Mouse (Mus musculus): ENCODE measurements around the gene Olfr1328. TPM values are rescaled to one million over a fixed set of nuclear protein-coding genes. Genes with fewer than 3 reads are reported as not detected.
"Not testable (repeated sequence)": the region's sequence is repeated elsewhere in the genome, so short reads cannot be mapped to it uniquely, and the experiment has no call there.

The Olfr1328 gene
- total RNA-seq, 1 experiment: not detected

GRCm38 (mm10) chr4:118958812-118959211, 20.4 kb upstream of the Olfr1328 start:
- Histone ChIP-seq H3K4me1 (ENCODE audit: control insufficient read depth in 2 of 2, insufficient read depth in 2 of 2, low read length in 2 of 2, poor library complexity in 1 of 2) (no peaks in the 10 kb centered on the region; a peak in 1 of 4 replicates), H3K4me3 (ENCODE audit: insufficient read depth in 1 of 2, low read depth in 1 of 2, low read length in 2 of 2, poor library complexity in 1 of 2, severe bottlenecking in 1 of 2) (no peak overlapping the region), H3K27ac (ENCODE audit: insufficient read depth, low read depth, low read length, poor library complexity, severe bottlenecking) (no peak overlapping the region), H3K36me3 (ENCODE audit: control insufficient read depth, insufficient read depth, low read length, poor library complexity, severe bottlenecking) (no peaks in the 10 kb centered on the region), H3K9me3 (ENCODE audit: control insufficient read depth, insufficient read depth, low read depth, low read length) (no peaks in the 10 kb centered on the region), H3K9ac (ENCODE audit: insufficient read depth, low read depth, low read length, poor library complexity, severe bottlenecking) (no peak overlapping the region)
- TF ChIP-seq ZNF384 (IDR thresholded peaks at IDR 0.05; ENCODE audit: low read depth, low read length): no peak
- no peak for TF ChIP-seq ZC3H11A (IDR thresholded peaks at IDR 0.05; ENCODE audit: borderline replicate concordance, low read depth, low read length)
- TF ChIP-seq HCFC1 (IDR thresholded peaks at IDR 0.05; ENCODE audit: borderline replicate concordance, insufficient read depth, low read length): no peak
- no peak for TF ChIP-seq MAFK (IDR thresholded peaks at IDR 0.05; ENCODE audit: insufficient read depth, low read depth, low read length)
- no peak for DNase-seq (ENCODE audit: low read depth, low spot score)
- in situ Hi-C loops (cut with MboI; ENCODE audit: low sequenced_read_pairs in 2 of 2, unreplicated experiment in 2 of 2): loop anchor here in 1 of 2 experiments (25.0 kb wide), 1 partner anchor 297 kb away; the partner anchor contains the start of gene Olfr62

GRCm38 (mm10) chr4:118931326-118931725, 7.1 kb downstream of the Olfr1328 start:
- peak; percentile 22 for DNase-seq (ENCODE audit: low read depth, low spot score)
- H3K4me1 ChIP-seq (ENCODE audit: control insufficient read depth in 2 of 2, insufficient read depth in 2 of 2, low read length in 2 of 2, poor library complexity in 1 of 2); H3K4me3 ChIP-seq (ENCODE audit: insufficient read depth in 1 of 2, low read depth in 1 of 2, low read length in 2 of 2, poor library complexity in 1 of 2, severe bottlenecking in 1 of 2); H3K36me3 ChIP-seq (ENCODE audit: control insufficient read depth, insufficient read depth, low read length, poor library complexity, severe bottlenecking); H3K9me3 ChIP-seq (ENCODE audit: control insufficient read depth, insufficient read depth, low read depth, low read length); H3K9ac ChIP-seq (ENCODE audit: insufficient read depth, low read depth, low read length, poor library complexity, severe bottlenecking); H3K27ac ChIP-seq (ENCODE audit: insufficient read depth, low read depth, low read length, poor library complexity, severe bottlenecking); in situ Hi-C loops (cut with MboI; ENCODE audit: low sequenced_read_pairs in 2 of 2, unreplicated experiment in 2 of 2): not testable (repeated sequence)

GRCm38 (mm10) chr4:118917365-118917764, 21.0 kb downstream of the Olfr1328 start, which contains the start of gene Olfr1329:
Gene Olfr1329 (minus strand): TSS chr4:118917465.
- H3K9me3 ChIP-seq (ENCODE audit: control insufficient read depth, insufficient read depth, low read depth, low read length); H3K27ac ChIP-seq (ENCODE audit: insufficient read depth, low read depth, low read length, poor library complexity, severe bottlenecking); H3K9ac ChIP-seq (ENCODE audit: insufficient read depth, low read depth, low read length, poor library complexity, severe bottlenecking); DNase-seq (ENCODE audit: low read depth, low spot score); H3K4me1 ChIP-seq (ENCODE audit: control insufficient read depth in 2 of 2, insufficient read depth in 2 of 2, low read length in 2 of 2, poor library complexity in 1 of 2); H3K4me3 ChIP-seq (ENCODE audit: insufficient read depth in 1 of 2, low read depth in 1 of 2, low read length in 2 of 2, poor library complexity in 1 of 2, severe bottlenecking in 1 of 2); in situ Hi-C loops (cut with MboI; ENCODE audit: low sequenced_read_pairs in 2 of 2, unreplicated experiment in 2 of 2); H3K36me3 ChIP-seq (ENCODE audit: control insufficient read depth, insufficient read depth, low read length, poor library complexity, severe bottlenecking): not testable (repeated sequence)

GRCm38 (mm10) chr4:118901981-118902380, 36.4 kb downstream of the Olfr1328 start:
- H3K9ac ChIP-seq (ENCODE audit: insufficient read depth, low read depth, low read length, poor library complexity, severe bottlenecking): no peak overlapping the region
- no peak overlapping the region for H3K27ac ChIP-seq (ENCODE audit: insufficient read depth, low read depth, low read length, poor library complexity, severe bottlenecking)
- no peak for TF ChIP-seq CHD2 (IDR thresholded peaks at IDR 0.05; ENCODE audit: low read depth, low read length)
- TF ChIP-seq ZC3H11A (IDR thresholded peaks at IDR 0.05; ENCODE audit: borderline replicate concordance, low read depth, low read length): no peak
- TF ChIP-seq ZNF384 (IDR thresholded peaks at IDR 0.05; ENCODE audit: low read depth, low read length): no peak
- no peak for TF ChIP-seq HCFC1 (IDR thresholded peaks at IDR 0.05; ENCODE audit: borderline replicate concordance, insufficient read depth, low read length)
- TF ChIP-seq MAFK (IDR thresholded peaks at IDR 0.05; ENCODE audit: insufficient read depth, low read depth, low read length): no peak
- in situ Hi-C loops (cut with MboI; ENCODE audit: low sequenced_read_pairs in 2 of 2, unreplicated experiment in 2 of 2): no loop called here
- no peaks in the 10 kb centered on the region for H3K36me3 ChIP-seq (ENCODE audit: control insufficient read depth, insufficient read depth, low read length, poor library complexity, severe bottlenecking)
- no peaks in the 10 kb centered on the region; a peak in 1 of 4 replicates for H3K4me1 ChIP-seq (ENCODE audit: control insufficient read depth in 2 of 2, insufficient read depth in 2 of 2, low read length in 2 of 2, poor library complexity in 1 of 2)
- H3K9me3 ChIP-seq (ENCODE audit: control insufficient read depth, insufficient read depth, low read depth, low read length): no peaks in the 10 kb centered on the region
- no peak overlapping the region for H3K4me3 ChIP-seq (ENCODE audit: insufficient read depth in 1 of 2, low read depth in 1 of 2, low read length in 2 of 2, poor library complexity in 1 of 2, severe bottlenecking in 1 of 2)
- DNase-seq (ENCODE audit: low read depth, low spot score): no peak

GRCm38 (mm10) chr4:118888297-118888696, 50.1 kb downstream of the Olfr1328 start, which contains the start of gene Olfr1330:
Gene Olfr1330 (plus strand): TSS chr4:118888597.
- no peak for TF ChIP-seq MAFK (IDR thresholded peaks at IDR 0.05; ENCODE audit: insufficient read depth, low read depth, low read length)
- no peak for TF ChIP-seq HCFC1 (IDR thresholded peaks at IDR 0.05; ENCODE audit: borderline replicate concordance, insufficient read depth, low read length)
- no peak for TF ChIP-seq ZC3H11A (IDR thresholded peaks at IDR 0.05; ENCODE audit: borderline replicate concordance, low read depth, low read length)
- no peak for TF ChIP-seq CHD2 (IDR thresholded peaks at IDR 0.05; ENCODE audit: low read depth, low read length)
- no peak for TF ChIP-seq ZNF384 (IDR thresholded peaks at IDR 0.05; ENCODE audit: low read depth, low read length)
- Histone ChIP-seq H3K27ac (ENCODE audit: insufficient read depth, low read depth, low read length, poor library complexity, severe bottlenecking) (no peak within 1 kb of the TSS), H3K9me3 (ENCODE audit: control insufficient read depth, insufficient read depth, low read depth, low read length) (no peaks in the 10 kb centered on the region), H3K4me3 (ENCODE audit: insufficient read depth in 1 of 2, low read depth in 1 of 2, low read length in 2 of 2, poor library complexity in 1 of 2, severe bottlenecking in 1 of 2) (no peak within 1 kb of the TSS), H3K9ac (ENCODE audit: insufficient read depth, low read depth, low read length, poor library complexity, severe bottlenecking) (no peak within 1 kb of the TSS), H3K4me1 (ENCODE audit: control insufficient read depth in 2 of 2, insufficient read depth in 2 of 2, low read length in 2 of 2, poor library complexity in 1 of 2) (no peaks in the 10 kb centered on the region), H3K36me3 (ENCODE audit: control insufficient read depth, insufficient read depth, low read length, poor library complexity, severe bottlenecking) (no peaks in the 10 kb centered on the region)
- no peak for DNase-seq (ENCODE audit: low read depth, low spot score)
- in situ Hi-C loops (cut with MboI; ENCODE audit: low sequenced_read_pairs in 2 of 2, unreplicated experiment in 2 of 2): no loop called here

Other genes starting within 250 kb of the Olfr1328 start
- not detected in 2 replicates for gene Olfr1342, start 245.9 kb downstream of the Olfr1328 start, total RNA-seq (2012; rRNA removed)
- gene Olfr1341, start 235.1 kb downstream of the Olfr1328 start, total RNA-seq (2012; rRNA removed): 0.04 TPM in 1 of 2 replicates, not detected in the other
- not detected in 2 replicates for gene Olfr1340, start 218.5 kb downstream of the Olfr1328 start, total RNA-seq (2012; rRNA removed)
- not detected in 2 replicates for gene Olfr1339, start 206.4 kb downstream of the Olfr1328 start, total RNA-seq (2012; rRNA removed)
- not detected in 2 replicates for gene Olfr1338, start 179.9 kb downstream of the Olfr1328 start, total RNA-seq (2012; rRNA removed)
- not detected in 2 replicates for gene Olfr1337, start 156.0 kb downstream of the Olfr1328 start, total RNA-seq (2012; rRNA removed)
- gene Olfr1335, start 128.7 kb downstream of the Olfr1328 start, total RNA-seq (2012; rRNA removed): not detected in 2 replicates
- gene Olfr1333, start 102.3 kb downstream of the Olfr1328 start, total RNA-seq (2012; rRNA removed): not detected in 2 replicates
- not detected in 2 replicates for gene Olfr1331, start 74.0 kb downstream of the Olfr1328 start, total RNA-seq (2012; rRNA removed)
- gene Olfr1330, start 50.0 kb downstream of the Olfr1328 start, total RNA-seq (2012; rRNA removed): not detected in 2 replicates
- gene Olfr1329, start 21.1 kb downstream of the Olfr1328 start, total RNA-seq (2012; rRNA removed): not detected in 2 replicates
- not detected in 2 replicates for gene Lao1, start 23.0 kb upstream of the Olfr1328 start, total RNA-seq (2012; rRNA removed)
- gene Slc2a1, start 170.1 kb upstream of the Olfr1328 start, total RNA-seq (2012; rRNA removed): 526 and 1,358 TPM in 2 replicates
- gene Zfp691, start 235.6 kb upstream of the Olfr1328 start, total RNA-seq (2012; rRNA removed): 3.9 and 5.4 TPM in 2 replicates

Measured in ES-E14 (cell line).